Mouse (Mus musculus) C2C12 (cell line): ENCODE measurements at regions not wholly inside any gene's neighbourhood (a gene's known extent, or its start where the extent isn't known, plus 50 kb on each side); places are given as distances from the start of the nearest gene placed in this dataset.

Source experiments
- CEBPB ChIP-seq: IDR thresholded peaks from one replicate; pipeline ENCODE4 v1.6.1; 2011; ENCODE audit warnings: low read depth, mild to moderate bottlenecking, control low read depth, moderate library complexity
- CTCF ChIP-seq: IDR thresholded peaks from one replicate; pipeline ENCODE4 v1.5.1; 2011; ENCODE audit not compliant: control insufficient read depth, insufficient read depth, insufficient read length
- FOSL1 ChIP-seq: IDR thresholded peaks from one replicate; pipeline ENCODE4 v1.8.0; 2011; ENCODE audit warnings: mild to moderate bottlenecking, low read length; ENCODE audit not compliant: poor library complexity, insufficient read depth, severe bottlenecking
- MAX ChIP-seq: IDR thresholded peaks from one replicate; pipeline ENCODE4 v1.6.1; 2011; ENCODE audit warnings: mild to moderate bottlenecking, control low read depth
- MYOD1 ChIP-seq: IDR thresholded peaks from one replicate; pipeline ENCODE4 v1.6.1; 2011; ENCODE audit warnings: low read depth; ENCODE audit not compliant: control insufficient read depth, insufficient read length

GRCm38 (mm10) chr2:47785848-47786247 lies 1028.1 kb upstream of the Acvr2a start:
- TF ChIP-seq CTCF (no peak), CEBPB (no peak), FOSL1 (no peak), MYOD1 (no peak), MAX (no peak)
